Mouse (Mus musculus) CH12.LX (cell line): ENCODE results near the gene Galk1.

Experiments used
- CTCF ChIP-seq, 2 experiments: IDR thresholded peaks in 1 of 2; conservative IDR thresholded peaks in 1 of 2; 2 replicates each; pipeline ENCODE4 v1.5.1; 2011 to 2012; ENCODE audit warnings: low read depth in 2 of 2, low read length in 2 of 2, improper control_type of control experiment in 1 of 2, inconsistent platforms in 1 of 2, mild to moderate bottlenecking in 1 of 2, moderate library complexity in 1 of 2
- KAT2A ChIP-seq: IDR thresholded peaks from 2 replicates; pipeline ENCODE4 v1.6.1; 2012; ENCODE audit warnings: low read length, improper control_type of control experiment, inconsistent platforms; ENCODE audit not compliant: insufficient replicate concordance
- MAFK ChIP-seq: IDR thresholded peaks from 2 replicates; pipeline ENCODE4 v1.6.1; 2011; ENCODE audit warnings: low read length, improper control_type of control experiment; ENCODE audit not compliant: insufficient replicate concordance
- MAX ChIP-seq: IDR thresholded peaks from 2 replicates; pipeline ENCODE4 v1.6.1; 2011; ENCODE audit warnings: low read length, improper control_type of control experiment
- MAZ ChIP-seq: IDR thresholded peaks from 2 replicates; pipeline ENCODE4 v1.6.1; 2012; ENCODE audit warnings: low read depth, mild to moderate bottlenecking, inconsistent platforms, low read length, improper control_type of control experiment, moderate library complexity
- NELFE ChIP-seq: IDR thresholded peaks from 2 replicates; pipeline ENCODE4 v1.6.1; 2011; ENCODE audit warnings: low read depth, low read length, improper control_type of control experiment
- POLR2A ChIP-seq: IDR thresholded peaks from 2 replicates; pipeline ENCODE4 v1.6.1; 2011; ENCODE audit warnings: low read depth, mild to moderate bottlenecking, improper control_type of control experiment, low read length
- SIN3A ChIP-seq: IDR thresholded peaks from 2 replicates; pipeline ENCODE4 v1.6.1; 2012; ENCODE audit warnings: low read length, improper control_type of control experiment, inconsistent platforms
- TCF12 ChIP-seq: IDR thresholded peaks from 2 replicates; pipeline ENCODE4 v1.6.1; 2014; ENCODE audit warnings: low read depth, mild to moderate bottlenecking, inconsistent platforms, low read length, improper control_type of control experiment
- UBTF ChIP-seq: IDR thresholded peaks from 2 replicates; pipeline ENCODE4 v1.6.1; 2012; ENCODE audit warnings: low read depth, mild to moderate bottlenecking, inconsistent platforms, low read length, improper control_type of control experiment, moderate library complexity
- USF1 ChIP-seq: IDR thresholded peaks from 2 replicates; pipeline ENCODE4 v1.6.1; 2014; ENCODE audit warnings: low read depth, mild to moderate bottlenecking, inconsistent platforms, low read length, improper control_type of control experiment
- ZNF384 ChIP-seq: IDR thresholded peaks from 2 replicates; pipeline ENCODE4 v1.6.1; 2012; ENCODE audit warnings: low read depth, low read length, improper control_type of control experiment, inconsistent platforms

DNA sequence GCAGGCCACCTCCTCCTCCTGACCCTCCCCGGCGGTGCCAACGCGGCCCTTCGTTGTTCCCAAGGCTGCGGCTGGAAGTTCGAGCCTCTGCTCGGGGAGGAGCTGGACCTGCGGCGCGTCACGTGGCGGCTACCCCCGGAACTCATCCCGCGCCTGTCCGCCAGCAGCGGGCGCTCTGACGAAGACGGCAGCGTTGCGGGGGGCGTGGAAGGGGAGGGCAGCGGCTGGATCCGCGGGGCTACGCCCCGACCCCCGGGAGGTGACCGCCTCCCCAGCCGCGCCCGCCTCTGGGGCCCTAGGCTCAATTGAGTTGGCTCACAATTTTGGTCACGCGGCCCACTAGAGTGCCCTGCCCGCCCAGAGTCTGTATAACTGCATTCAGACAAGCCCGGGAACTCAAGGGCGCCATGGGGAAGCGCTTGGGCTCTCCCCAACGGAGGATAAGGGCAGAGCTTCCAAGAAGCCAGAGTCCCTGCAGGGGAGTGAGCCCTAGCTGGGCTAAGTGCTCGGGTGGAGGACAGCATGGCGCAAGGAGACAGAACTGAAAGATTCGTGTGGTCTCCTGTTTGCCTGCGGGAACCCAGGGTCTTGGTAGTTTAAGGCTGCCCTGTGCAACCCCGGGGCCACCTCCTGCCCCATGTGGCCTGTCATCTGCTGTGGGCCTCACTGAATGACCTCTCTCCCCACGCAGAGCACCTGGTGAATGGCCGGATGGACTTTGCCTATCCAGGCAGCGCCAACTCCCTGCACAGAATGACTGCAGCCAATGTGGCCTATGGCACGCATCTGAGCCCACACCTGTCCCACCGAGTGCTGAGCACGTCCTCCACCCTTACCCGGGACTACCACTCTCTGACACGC lies 7.4 kb downstream of the Galk1 start:
- TF ChIP-seq CTCF (conservative IDR thresholded peaks at IDR 0.05 in 1 of 2, IDR thresholded peaks at IDR 0.05 in 1 of 2; ENCODE audit: low read depth in 2 of 2, low read length in 2 of 2) (peak in 1 of 2 experiments; percentile 35; a peak in 2 of 4 replicates), SIN3A (no peak), USF1 (peak; percentile 65), NELFE (no peak), MAX (peak; percentile 27; the same call in 1 of the 2 replicates), ZNF384 (no peak), MAFK (no peak), POLR2A (peak; percentile 21; the same call in 1 of the 2 replicates), TCF12 (no peak), MAZ (no peak), KAT2A (no peak), UBTF (no peak)
